Comparison of ENCODE assay signal across 14 mouse cellular contexts in the genomic region with DNA sequence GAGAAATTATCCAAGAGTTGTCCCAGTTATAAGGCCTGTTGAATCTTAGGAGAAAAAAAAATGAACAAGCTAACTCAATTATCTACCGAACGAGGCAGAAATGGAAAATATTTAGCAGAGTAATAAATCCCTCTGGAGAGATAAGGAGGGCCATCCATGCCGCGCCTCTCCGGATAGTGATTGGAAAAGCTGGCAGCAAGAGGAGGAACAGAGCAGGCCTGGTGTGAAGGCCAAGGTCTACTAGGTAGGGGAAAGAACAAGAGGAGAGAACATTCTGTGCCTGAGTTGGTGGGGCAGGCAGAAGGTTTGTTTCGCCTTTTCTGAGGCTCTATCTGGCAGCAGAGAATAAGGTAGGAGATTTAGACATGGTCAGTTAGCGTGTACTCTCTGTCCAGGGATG. TPM values are rescaled to one million over a fixed set of nuclear protein-coding genes. Genes with fewer than 3 reads are reported as not detected.
"Had no signal": no experiment of that assay in that cellular context is flagged by ENCODE, and none has a peak within 500 bp of the region (broad histone marks: within the 10 kb centered on the region; RNA-seq: fewer than 3 reads in every experiment).

No protein-coding gene starts in this region.

- H3K27me3 ChIP-seq: limb, embryonic 13.5 days; midbrain, embryonic 13.5 days; stomach, embryonic 15.5 days had no signal

- ATAC-seq: midbrain, embryonic 13.5 days had no signal

- H3K4me2 ChIP-seq: limb, embryonic 13.5 days; midbrain, embryonic 13.5 days; stomach, embryonic 15.5 days had no signal

- H3K9ac ChIP-seq: limb, embryonic 13.5 days; liver, embryonic 14.5 days; midbrain, embryonic 13.5 days; stomach, embryonic 15.5 days had no signal

- H3K9me3 ChIP-seq: limb, embryonic 13.5 days; midbrain, embryonic 13.5 days; stomach, embryonic 15.5 days had no signal

- H3K4me1 ChIP-seq: stomach, embryonic 15.5 days had no signal

- DNase-seq: kidney, adult 18-20 months; kidney, postnatal 10 days; kidney, postnatal 4 days; lung, adult 18-20 months; right cerebral cortex, postnatal 14 days; thymus, adult 18-20 months; thymus, postnatal 14 days had no signal

- H3K4me3 ChIP-seq: layer of hippocampus, adult 2 months; limb, embryonic 13.5 days; midbrain, embryonic 13.5 days; stomach, embryonic 15.5 days had no signal

- H3K27ac ChIP-seq: layer of hippocampus, adult 2 months; limb, embryonic 13.5 days; liver, embryonic 14.5 days; midbrain, embryonic 13.5 days; stomach, embryonic 15.5 days had no signal

- H3K36me3 ChIP-seq: limb, embryonic 13.5 days; midbrain, embryonic 13.5 days; stomach, embryonic 15.5 days had no signal

RNA-seq across cellular contexts. Expression of gene Npy, which starts 39.8 kb away (rescaled TPM):
- total RNA-seq: liver, adult 2 months; megakaryocyte progenitor cell, adult 5-6 weeks had no signal
- polyA plus RNA-seq: liver, adult 2 months had no signal
